Mouse (Mus musculus): ENCODE data around the gene Fabp7.
A peak's percentile ranks its signal among the peaks of the same experiment; 100 is the strongest.

Fabp7 gene

DNA sequence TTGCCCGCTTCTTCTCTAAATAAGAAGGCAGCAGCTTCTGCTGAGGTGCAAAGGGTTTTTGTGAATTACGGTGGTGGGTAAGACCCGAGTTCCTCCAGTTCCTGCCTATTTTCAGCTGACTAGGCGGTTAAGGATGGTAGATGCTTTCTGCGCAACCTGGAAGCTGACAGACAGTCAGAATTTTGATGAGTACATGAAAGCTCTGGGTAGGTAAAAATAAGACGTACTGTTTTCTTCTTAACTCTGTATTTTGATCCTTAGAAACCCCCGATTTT is at the start of gene Fabp7:
Gene Fabp7, plus strand, starts transcription at position 6 of the 275 bp plus-strand sequence.
- DNase-seq (ENCODE audit: low read depth, low spot score), result no peak

DNA sequence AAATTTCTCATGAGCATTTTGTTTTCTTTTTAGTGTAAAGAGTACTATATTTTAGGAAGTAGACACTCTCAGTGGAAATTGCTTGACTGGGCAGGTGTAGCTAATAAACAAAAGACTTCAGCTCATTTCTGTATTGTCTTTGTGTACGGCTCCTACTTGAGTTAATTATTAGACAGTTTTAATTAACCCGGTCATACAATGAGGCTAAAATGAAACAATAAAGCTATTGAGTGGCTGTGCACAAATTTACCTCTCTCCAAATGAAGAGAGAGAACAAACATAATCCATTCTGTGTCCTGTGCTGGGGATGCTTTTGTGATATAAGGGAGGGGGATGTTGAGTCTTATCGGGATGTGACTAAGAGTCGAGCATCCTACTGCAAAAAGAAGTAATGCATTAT is 43.9 kb upstream of the Fabp7 start:
- DNase-seq (ENCODE audit: low read depth, low spot score), result no peak

DNA sequence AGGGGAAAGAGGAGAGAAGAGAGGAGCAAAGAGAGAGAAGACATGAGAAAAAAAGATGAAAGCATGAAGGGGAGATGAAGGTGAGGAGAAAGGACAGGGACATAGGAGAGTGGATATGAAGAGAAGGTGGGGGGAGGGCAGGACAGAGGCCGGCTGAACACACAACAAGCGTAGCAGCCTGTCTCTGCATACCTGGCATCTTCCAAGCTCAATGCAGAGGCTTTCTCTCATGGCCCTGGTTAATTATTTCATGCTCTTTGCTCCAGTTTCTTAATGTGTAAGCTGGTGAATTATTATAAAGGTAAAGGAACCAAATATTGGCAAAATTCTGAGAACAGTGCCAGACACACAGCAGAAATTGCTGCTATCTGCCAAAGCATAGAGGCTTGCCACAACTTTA is 43.3 kb upstream of the Fabp7 start:
- DNase-seq (ENCODE audit: low read depth, low spot score), result no peak

DNA sequence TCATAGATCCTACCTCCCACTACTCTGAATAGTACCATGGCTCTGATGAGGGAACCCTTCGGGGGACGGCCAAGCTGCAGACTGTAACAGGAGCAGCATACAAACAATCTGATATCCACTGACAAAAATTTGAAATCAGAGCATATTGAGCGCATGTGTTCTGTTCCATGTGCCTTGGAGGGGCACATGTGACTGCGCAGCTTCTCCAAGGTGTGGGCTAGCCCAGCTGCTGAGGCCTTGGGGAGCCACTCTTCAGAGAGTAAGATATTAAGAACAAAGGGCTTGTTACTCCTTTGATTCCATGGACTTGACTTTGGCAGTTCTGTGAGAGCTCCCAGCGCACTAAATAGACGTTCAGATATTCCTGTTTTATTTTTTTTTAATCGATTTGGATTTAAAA is 41.6 kb upstream of the Fabp7 start:
- DNase-seq (ENCODE audit: low read depth, low spot score), result no peak

DNA sequence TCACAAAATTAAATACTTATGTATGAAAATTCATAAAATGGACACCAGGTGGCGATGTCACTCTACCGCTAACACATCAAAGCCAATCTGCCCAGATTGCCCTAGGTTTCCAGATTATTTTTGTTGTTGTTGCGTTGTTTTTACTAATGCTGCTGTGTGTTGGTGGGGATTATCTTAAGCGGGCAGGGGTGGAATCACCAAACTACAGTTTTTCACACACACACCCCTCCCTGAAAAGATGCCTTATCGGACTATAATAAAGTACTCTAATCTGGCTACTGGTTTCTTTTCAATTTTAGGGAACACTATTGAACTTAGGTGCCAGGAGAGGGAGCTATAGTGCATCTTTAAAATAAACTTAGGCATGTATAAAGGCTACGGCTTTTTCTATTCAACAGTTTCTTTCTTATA is 41.1 kb upstream of the Fabp7 start:
- DNase-seq (ENCODE audit: low read depth, low spot score), result peak; percentile 87

DNA sequence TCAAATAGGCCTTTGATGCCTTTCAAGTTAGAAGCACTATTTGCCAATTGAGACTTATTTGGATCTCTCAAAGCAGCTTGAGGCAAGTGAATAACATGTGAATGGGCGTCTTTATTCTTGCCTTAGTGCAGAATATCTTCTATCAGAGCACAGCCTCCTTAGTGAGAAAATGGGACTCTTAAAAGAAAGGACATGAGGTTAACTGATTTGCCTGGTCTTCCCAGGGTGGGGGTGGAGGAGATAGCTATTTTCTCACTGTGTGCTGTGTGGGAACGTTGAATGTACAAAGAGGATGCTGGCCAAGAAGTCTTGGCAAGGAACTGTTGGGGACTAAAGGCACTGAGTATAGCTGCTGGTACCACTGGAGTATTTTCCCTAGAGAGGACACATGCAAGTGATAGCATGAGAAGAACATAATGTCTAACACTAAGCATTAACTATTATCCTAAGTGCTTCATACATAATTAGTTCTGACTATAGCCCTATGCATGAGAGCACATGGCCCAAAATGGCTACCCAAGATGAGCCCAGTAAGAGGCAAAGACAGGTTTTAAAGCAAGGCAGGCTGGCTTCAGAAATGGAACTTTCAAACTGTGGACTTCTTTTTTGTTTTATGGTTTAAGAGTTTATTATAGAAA is 40.4 kb upstream of the Fabp7 start:
- peak; percentile 35 for DNase-seq (ENCODE audit: low read depth, low spot score)

DNA sequence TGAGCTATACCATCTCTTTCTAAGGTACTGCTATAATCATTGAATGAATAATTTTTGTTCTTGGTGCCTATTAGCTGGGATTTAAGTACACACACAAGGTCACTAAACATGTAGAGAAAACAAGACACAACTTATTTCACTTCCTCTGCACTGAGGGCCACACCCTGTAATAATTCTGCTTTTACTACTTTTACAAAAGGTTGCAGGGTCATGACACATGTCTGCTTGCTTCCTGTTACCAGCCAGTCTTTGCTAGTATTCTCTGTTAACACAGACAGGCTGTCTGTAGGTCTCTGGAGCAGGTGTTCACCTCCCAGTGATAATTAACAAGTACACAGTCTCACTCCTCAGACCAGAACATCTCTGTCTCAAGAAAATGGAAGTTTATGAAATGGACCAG is 39.2 kb upstream of the Fabp7 start:
- no peak for DNase-seq (ENCODE audit: low read depth, low spot score)

DNA sequence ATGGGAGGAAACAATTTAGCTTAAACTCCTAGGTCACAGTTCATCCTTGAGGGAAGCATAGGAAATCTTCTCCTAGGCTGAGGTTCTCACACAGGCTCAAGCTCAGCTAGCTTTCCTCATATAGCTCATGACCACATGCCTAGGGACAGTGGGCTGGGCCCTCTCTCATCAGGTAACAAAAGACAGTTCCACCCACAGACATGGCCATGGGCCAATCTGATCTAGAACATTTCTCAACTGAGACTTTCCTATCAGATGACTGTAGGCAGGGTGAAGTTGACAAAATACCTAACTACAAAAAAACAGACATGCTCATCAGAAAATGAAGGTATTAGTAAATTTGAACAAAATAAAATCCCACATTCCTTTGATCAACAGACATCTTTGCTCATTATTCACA is 37.6 kb upstream of the Fabp7 start:
- no peak for DNase-seq (ENCODE audit: low read depth, low spot score)

DNA sequence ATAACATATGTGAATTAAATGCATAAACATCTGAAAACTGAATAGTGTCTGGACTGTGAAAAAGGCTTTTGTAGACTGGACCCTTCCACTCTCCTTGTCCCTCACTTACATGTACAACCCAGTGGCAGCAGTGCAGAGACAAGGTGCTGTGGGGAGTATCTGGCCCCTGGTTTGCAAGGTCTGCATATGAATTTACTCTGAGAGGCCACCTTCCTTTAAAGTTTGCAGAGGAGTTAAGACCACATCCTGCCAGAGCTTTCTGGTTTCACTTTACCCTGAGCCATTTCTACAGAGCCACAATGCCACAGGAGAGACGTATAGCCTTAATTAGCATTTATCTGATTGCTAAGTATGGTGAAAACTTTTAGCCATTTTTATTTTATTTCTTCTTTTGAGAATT is 31.3 kb upstream of the Fabp7 start:
- no peak for DNase-seq (ENCODE audit: low read depth, low spot score)

DNA sequence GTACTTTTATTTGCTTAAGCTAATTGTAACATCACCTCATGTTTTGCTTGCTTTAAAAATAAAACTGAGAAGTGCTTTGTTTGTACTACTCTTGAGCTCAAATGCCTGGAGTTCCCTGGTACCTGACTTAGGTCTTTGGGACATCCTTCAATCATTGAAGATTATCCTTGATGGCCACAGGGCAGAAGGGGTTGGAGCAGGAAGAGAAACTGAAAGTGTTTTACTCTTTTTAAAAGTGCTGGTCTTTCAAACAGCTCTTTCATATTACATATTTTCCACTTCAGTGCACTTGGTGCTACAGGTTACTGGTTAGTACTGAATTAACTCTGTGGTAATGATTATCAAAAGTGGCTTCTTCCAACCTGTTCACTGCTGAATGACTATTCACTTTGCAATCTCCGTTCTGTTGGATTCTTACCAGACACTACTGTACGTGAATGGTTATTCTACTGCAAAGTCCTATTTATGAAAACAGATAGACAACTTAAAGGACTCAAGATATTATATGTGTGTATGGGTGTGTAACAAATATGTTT is 29.4 kb upstream of the Fabp7 start:
- DNase-seq (ENCODE audit: low read depth, low spot score), result no peak

DNA sequence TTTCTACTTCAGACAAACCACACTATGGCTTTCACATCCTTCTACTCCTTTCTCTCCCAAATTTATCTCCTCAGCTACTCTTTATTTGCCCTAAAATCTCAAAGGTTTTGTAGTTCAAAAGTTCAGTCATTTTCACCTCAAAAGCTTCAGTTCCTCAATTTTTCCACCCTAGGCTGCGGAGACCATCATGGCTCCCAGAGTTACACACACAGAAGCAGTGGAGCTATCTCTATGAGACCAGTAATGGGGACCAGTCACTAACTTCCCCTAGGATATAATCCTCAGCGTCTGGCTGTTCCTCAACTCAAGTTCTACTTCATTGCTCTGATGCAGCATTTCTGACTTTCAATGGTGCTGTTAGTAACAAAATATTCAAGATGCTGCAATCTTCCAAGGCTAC is 25.7 kb upstream of the Fabp7 start:
- DNase-seq (ENCODE audit: low read depth, low spot score), result no peak

DNA sequence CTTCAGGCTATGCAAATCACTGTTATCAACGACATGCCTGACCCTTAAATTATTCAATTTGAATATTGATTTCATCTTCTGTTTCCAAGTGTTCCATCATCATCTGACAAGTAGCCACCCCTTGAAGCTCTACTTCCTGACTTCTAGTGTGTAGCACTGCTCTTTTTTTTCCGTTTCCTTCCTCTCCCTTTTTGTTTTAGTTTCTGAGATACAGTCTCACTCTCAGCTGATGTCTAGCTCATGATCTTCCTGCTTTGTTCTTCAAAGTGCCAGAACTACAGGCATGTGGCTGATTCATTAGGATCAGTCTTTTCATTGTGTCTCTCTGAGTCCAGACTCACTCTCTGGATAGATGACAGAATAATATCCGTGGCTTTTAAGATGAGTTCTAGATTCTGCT is 24.0 kb upstream of the Fabp7 start:
- no peak for DNase-seq (ENCODE audit: low read depth, low spot score)

DNA sequence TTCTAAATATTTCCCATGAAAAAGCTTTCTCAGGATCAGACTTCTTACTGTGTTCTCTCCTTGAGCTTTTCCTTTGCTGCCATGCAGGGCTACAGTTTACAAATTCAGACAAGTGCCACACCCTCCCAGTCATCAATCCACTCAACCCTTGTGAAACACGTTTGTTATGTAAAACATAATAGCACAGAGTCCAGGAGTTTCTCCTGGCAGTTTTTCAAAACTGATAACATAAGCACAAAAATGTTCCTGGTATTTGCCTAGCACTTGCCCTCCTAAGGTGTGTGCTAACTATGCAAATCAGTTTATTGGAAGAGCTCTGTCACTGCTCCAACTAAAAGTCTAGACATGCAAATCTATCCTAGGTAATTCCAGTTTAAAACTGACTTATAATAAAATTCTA is 21.6 kb upstream of the Fabp7 start:
- no peak for DNase-seq (ENCODE audit: low read depth, low spot score)

DNA sequence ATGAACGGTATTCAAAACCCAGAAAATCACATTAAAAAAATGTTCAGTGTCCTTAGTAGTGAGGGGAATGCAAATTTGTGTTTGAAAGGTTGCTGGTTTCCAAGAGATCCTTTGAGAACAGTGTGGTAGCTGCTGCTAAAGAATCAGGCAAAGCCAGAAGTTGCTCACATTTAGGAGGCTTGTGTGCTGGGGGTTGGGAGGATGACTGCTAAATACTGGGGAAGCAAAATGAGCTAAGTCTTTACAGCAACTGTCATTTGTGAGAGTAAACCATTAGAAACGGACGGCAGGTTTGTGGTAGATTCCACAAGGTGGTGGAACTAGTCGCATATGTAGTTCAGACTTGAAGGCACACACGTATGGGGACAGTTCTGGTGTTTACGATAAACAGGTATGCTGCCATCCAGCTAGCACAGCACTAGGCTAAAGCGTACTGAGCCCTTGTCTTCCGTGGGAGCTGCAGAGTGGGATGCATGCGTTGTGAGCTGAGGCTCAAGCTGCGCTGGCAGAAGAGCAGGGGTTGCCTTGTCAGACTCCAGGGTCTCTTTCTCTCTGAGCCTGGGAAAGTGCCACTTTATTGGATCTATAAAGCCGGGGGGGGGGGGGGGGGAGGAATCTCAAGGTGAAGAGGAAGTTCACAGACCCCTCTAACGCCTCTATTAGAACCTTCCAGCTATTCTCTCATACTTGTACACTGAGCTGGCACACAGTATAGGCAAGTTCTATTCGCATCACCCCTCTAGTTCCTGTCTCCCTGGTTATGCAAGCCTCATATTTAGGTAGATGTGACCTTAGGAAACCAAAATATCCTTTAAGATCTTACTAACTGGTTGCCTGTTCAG is 1.2 kb upstream of the Fabp7 start:
- DNase-seq (ENCODE audit: low read depth, low spot score), result peak; percentile 58

DNA sequence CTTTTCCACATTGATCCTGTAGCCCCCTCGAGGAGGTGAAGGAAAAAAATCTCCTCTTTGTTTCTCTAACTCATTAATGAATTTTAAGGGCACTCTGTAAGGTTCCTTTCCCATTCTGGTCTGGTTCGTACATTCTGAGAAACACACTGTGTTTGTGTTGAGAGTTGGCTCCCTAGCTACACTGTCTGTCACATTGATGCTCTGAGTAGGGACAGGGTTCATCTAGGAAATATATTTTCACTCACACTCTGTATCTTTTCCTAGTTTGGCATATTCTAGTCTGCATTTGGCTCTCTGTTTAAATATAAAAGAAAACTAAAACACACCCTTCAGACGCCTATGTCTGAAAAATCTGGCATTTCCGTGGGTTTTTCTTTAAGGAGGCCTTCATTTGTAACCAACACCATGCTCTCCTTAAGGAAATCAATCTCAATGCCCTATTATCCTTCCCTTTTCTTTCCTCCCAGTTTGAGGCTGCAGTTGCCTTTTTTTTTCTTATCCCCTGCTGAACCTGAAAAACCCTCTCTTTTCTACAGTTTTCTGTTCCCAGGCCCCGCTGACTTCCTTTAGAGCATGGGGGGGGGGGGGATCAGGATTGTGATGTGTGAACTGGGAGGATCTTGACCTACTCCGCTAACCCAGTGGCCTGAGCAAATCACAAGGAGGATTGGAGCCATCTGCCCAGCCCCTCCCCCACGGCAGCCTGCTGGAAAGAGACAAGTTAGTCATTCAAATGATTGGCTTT is 378 bp upstream of the Fabp7 start:
- DNase-seq (ENCODE audit: low read depth, low spot score), result peak; percentile 87

DNA sequence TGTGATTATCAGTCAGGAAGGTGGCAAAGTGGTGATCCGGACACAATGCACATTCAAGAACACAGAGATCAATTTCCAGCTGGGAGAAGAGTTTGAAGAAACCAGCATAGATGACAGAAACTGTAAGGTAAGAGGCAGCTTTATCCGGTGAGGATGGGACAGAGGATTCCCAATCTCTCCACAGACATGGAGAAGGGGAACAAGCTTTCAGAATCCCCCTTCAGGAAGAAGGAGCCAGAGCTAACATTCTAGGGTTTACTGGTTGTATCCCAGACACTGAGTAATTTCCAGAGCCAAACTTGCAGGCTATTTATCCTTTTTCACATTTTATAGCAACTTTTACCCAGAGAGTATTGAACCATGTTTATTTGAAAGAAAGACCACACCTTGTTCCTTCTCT is 871 bp downstream of the Fabp7 start:
- DNase-seq (ENCODE audit: low read depth, low spot score), result no peak

DNA sequence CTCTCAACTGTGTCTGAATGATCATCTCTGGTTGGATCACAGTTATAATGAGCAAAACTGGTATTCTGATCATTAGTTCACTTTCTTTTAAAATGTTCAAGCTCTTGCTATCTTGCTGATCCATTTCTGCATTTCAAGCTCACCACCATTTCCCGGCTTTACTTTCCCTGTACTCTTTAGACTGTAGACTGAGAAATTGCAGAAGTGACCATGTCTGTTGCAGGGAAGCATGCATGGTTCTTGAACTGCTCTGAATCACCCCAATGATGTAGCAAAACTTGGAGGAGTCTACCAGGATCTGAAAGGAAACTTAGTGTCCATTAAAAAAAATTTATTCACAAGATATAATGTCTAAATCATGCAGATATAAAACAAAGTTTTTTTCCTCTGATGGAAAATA is 8.3 kb downstream of the Fabp7 start:
- no peak for DNase-seq (ENCODE audit: low read depth, low spot score)

DNA sequence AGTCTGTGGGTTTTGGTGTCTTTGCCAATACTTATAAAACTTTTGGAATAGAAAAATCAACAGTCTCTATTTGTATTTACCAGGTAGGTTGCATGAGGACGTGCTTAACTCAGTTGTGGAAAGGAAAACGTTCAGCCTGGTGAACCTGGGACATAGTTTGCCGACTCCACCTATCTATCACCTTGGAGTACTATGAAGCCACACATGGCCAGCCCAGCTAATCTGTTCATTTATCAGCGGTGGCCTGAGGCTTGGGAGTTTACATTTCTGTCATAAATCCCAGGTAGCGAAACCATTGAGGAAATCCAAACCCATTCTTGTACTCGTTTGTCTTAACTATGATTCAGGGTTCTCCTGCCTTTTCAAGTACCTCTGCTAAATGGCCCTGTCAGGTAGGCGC is 9.3 kb downstream of the Fabp7 start, which contains the start of gene Smpdl3a:
Gene Smpdl3a, plus strand, starts transcription at position 318 of the 400 bp plus-strand sequence.
- no peak for DNase-seq (ENCODE audit: low read depth, low spot score)

DNA sequence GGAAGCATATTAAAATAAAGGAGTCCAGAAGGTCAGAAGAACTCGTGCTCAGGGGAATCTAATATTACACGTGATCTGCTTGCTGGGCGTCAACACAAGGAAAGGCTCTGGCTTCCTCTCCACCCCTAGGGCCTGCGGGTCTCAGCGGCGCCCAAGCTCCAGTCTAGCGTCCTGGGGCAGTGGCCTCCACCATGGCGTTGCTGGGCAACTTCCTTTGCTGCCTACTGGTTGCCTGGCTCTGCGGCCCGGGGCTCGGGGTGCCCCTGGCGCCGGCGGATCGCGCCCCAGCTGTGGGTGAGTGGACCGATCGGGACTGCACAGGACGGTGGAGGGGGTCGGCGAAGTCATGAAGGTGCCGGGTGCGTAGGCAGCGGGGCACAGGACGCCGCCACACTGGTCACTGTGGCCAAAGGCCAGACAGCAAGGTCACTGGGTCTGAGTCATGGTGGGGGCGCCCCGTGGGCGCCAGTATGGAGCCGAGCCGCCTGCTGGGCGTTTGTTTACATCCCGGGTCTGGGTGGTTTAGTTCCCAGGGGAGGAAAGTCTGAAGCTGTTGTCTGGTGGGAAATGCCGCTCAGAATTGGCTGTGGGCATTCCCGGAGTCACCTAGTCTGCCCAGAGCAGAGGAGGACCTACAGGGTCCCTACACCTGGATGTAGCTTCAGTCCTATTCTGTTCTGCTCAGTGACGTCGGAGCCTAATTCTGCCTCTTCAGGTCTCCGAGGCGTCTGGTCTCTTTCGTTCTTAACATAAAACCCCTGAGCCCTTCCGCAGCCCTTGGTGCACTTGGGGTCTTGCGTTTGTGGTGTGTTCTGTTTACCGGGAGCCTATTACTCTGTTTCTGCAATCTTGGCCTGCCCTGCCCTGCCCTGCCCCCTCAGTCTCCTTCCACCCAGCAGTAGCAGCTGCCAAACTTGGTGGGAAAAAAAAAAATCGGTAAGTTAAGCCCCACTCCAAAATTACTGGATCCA is 10.1 kb downstream of the Fabp7 start:
- DNase-seq (ENCODE audit: low read depth, low spot score), result peak; percentile 38

DNA sequence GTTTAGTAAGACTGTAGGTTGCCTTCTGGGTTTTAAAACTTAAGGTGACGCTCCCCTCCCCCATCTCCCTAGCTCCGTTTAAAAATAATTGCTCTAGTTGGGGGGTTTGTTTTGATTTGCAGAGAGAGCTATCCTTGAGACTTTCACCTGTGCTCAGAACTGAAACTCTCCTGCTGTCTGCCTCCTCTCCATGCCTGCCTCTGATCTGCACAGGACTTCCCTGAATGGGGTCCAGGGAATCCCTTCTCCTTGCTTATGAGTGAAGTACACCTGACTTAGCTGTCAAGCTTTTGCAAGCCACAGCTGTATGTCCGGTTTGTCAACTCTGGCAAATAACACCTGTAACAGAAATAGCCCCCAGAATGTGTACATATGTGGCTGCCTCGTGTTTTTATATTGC is 10.9 kb downstream of the Fabp7 start:
- peak; percentile 16 for DNase-seq (ENCODE audit: low read depth, low spot score)

DNA sequence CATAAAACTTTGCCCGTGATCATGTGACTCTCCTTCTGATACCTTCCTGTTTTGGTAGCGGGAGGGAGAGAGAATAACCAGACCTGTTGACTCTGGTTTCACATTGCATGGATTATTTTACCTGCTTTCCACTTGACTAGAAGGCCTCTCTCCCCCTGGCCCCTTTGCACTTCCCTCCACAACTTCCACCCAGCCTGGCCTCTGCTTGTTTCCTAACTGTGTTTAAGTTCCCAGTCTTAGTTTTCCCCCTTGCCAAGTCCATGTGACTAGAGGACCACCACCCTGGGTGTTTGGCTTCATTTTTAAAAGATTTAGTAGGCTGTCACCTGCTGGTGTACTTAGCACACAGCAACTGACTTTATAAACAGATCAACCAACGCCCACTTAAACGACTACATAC is 11.4 kb downstream of the Fabp7 start:
- DNase-seq (ENCODE audit: low read depth, low spot score), result peak; percentile 36

All from brain, adult 2 months (tissue).